Mouse (Mus musculus) brain, embryonic 14.5 days (tissue): ENCODE measurements at regions not wholly inside any gene's neighbourhood (a gene's known extent, or its start where the extent isn't known, plus 50 kb on each side); places are given as distances from the start of the nearest gene placed in this dataset.

ENCODE experiments used
- DNase-seq: peaks from one replicate; pipeline ENCODE4 v3.0.0-alpha.2; 2011; ENCODE audit warnings: low read depth
- CTCF ChIP-seq: fragments of 200-500 bp; IDR thresholded peaks from 2 replicates; pipeline ENCODE4 v1.5.1; 2012; ENCODE audit warnings: inconsistent platforms, mild to moderate bottlenecking, moderate library complexity, borderline replicate concordance; ENCODE audit not compliant: insufficient read depth, insufficient read length; ENCODE audit errors: extremely low read depth
- POLR2A ChIP-seq: fragments of 200-500 bp; IDR thresholded peaks from 2 replicates; pipeline ENCODE4 v1.6.1; 2012; ENCODE audit warnings: mild to moderate bottlenecking, inconsistent platforms, borderline replicate concordance; ENCODE audit not compliant: poor library complexity, insufficient read depth, insufficient read length, severe bottlenecking; ENCODE audit errors: extremely low read depth

GRCm38 (mm10) chr13:24527812-24528531 lies 54.0 kb upstream of the Ripor2 start:
- DNase-seq = no peak

More at GRCm38 (mm10) chr13:24527812-24528531, 54.0 kb upstream of the Ripor2 start:
- peak; percentile 32; the same call in 1 of the 2 replicates for TF ChIP-seq CTCF
- no peak for TF ChIP-seq POLR2A
